Mouse (Mus musculus) urinary bladder, postnatal 25 days (tissue): Measurements from ENCODE around the gene Atp23.
"Not testable (repeated sequence)": the region's sequence is repeated elsewhere in the genome, so short reads cannot be mapped to it uniquely, and the experiment has no call there.

Experiments
- DNase-seq: peaks from one replicate; pipeline ENCODE4 v3.0.0; 2022; ENCODE audit warnings: low spot score

Atp23 gene

GRCm38 (mm10) chr10:126826216-126826615 is 74.9 kb downstream of the Atp23 start:
- DNase-seq, result not testable (repeated sequence)

GRCm38 (mm10) chr10:126822418-126822817 is 78.7 kb downstream of the Atp23 start:
- no peak for DNase-seq
